Comparison of ENCODE assay signal across 10 mouse cellular contexts in genomic region chr7:80441986-80442904, GRCm38 (mm10). TPM values are rescaled to one million over a fixed set of nuclear protein-coding genes. Genes with fewer than 3 reads are reported as not detected.
A peak's percentile ranks its signal among the peaks of the same experiment; 100 is the strongest.
DNase-seq lines count a peak whose midpoint lies in the region; ATAC-seq lines count a peak whose summit lies in the region.
"Had no signal": no experiment of that assay in that cellular context is flagged by ENCODE, and none has a peak within 500 bp of the region (broad histone marks: within the 10 kb centered on the region; RNA-seq: fewer than 3 reads in every experiment).

No protein-coding gene starts in this region.

- peak; percentile 11; the same call in 1 of the 2 replicates for ATAC-seq in limb, embryonic 11.5 days (ENCODE audit: insufficient number of reproducible peaks, low FRiP score, low TSS enrichment, low read depth)
- ATAC-seq: liver, embryonic 12.5 days had no signal

- H3K9ac ChIP-seq in limb, embryonic 11.5 days (ENCODE audit: low read length) = peak overlapping the region; percentile 34; the same call in 1 of the 2 replicates
- H3K9ac ChIP-seq: liver, embryonic 12.5 days had no signal

- no peak overlapping the region for H3K4me3 ChIP-seq in limb, embryonic 11.5 days (ENCODE audit: low read depth, low read length)
- H3K4me3 ChIP-seq: liver, embryonic 12.5 days had no signal

- no peaks in the 10 kb centered on the region for H3K36me3 ChIP-seq in limb, embryonic 11.5 days (ENCODE audit: control insufficient read depth, insufficient read depth, low read length)
- H3K36me3 ChIP-seq: liver, embryonic 12.5 days had no signal

- no peaks in the 10 kb centered on the region for H3K27me3 ChIP-seq in limb, embryonic 11.5 days (ENCODE audit: control insufficient read depth, insufficient read depth, low read length)
- H3K27me3 ChIP-seq: liver, embryonic 12.5 days had no signal

- peaks cover 45% of the 10 kb centered on the region for H3K4me1 ChIP-seq in limb, embryonic 11.5 days (ENCODE audit: control insufficient read depth, insufficient read depth, low read length)

- peak; percentile 48 for DNase-seq in embryo, embryonic 10 days (ENCODE audit: low spot score)
- DNase-seq in embryo, embryonic 10.5 days (ENCODE audit: low spot score) = no peak
- DNase-seq in lung, adult 18-20 months = peak; percentile 27 to 41
- no peak for DNase-seq in lung, postnatal 14 days
- DNase-seq in brain, adult 2 months (ENCODE audit: low read depth, low spot score) = peak; percentile 36
- DNase-seq in limb, embryonic 11.5 days (ENCODE audit: low spot score) = peak; percentile 64
- no peak for DNase-seq in testis, postnatal 10 days (ENCODE audit: low spot score)
- no peak for DNase-seq in kidney, postnatal 36 days
- DNase-seq: thymus, adult 18-20 months had no signal

- 38% methylated on average over 11 of the region's 11 CpGs for WGBS in limb, embryonic 11.5 days

- no peak overlapping the region for H3K4me2 ChIP-seq in limb, embryonic 11.5 days (ENCODE audit: low read depth, severe bottlenecking)
- H3K4me2 ChIP-seq: liver, embryonic 12.5 days had no signal

- H3K27ac ChIP-seq in limb, embryonic 11.5 days (replicated peaks; ENCODE audit: low read depth, low read length) = peak overlapping the region; percentile 73
- H3K27ac ChIP-seq: liver, embryonic 12.5 days had no signal

- H3K9me3 ChIP-seq in limb, embryonic 11.5 days (ENCODE audit: control insufficient read depth, low read length) = no peaks in the 10 kb centered on the region
- H3K9me3 ChIP-seq: liver, embryonic 12.5 days had no signal

RNA-seq across cellular contexts. Expression of gene Furin, which starts 37.0 kb away (rescaled TPM):
- 9.2 and 10.0 TPM in 2 replicates for polyA plus RNA-seq in limb, embryonic 11.5 days (2014; fragmentation: Nextera tagmentation; extraction: Ambion mirVana)

RNA-seq across cellular contexts. Expression of gene Fes, which starts 54.5 kb away (rescaled TPM):
- 7.6 and 8.4 TPM in 2 replicates for polyA plus RNA-seq in limb, embryonic 11.5 days (2014; fragmentation: Nextera tagmentation; extraction: Ambion mirVana)

Comparison
In these comparisons a context has a peak if more than half of its experiments do, and no peak if none do; other contexts are left out.
1. DNase-seq: peak in embryo, embryonic 10 days (single experiment), lung, adult 18-20 months (2 of 2), brain, adult 2 months (single experiment) and limb, embryonic 11.5 days (single experiment); none in embryo, embryonic 10.5 days (single experiment), lung, postnatal 14 days (single experiment), testis, postnatal 10 days (single experiment) and kidney, postnatal 36 days (0 of 2).